Comparison of ENCODE assay signal across 8 mouse cellular contexts in genomic region chr10:37357304-37358060, GRCm38 (mm10).
DNase-seq lines count a peak whose midpoint lies in the region; ATAC-seq lines count a peak whose summit lies in the region.

No protein-coding gene starts in this region.

- no peaks in the 10 kb centered on the region for H3K27me3 ChIP-seq in heart, embryonic 14.5 days (ENCODE audit: control insufficient read depth, insufficient read depth, low read length)
- H3K27me3 ChIP-seq in heart, embryonic 12.5 days (replicated peaks): no peaks in the 10 kb centered on the region

- DNase-seq in cerebellum, adult 18-20 months: peak; percentile 11 to 16
- peak; percentile 14 to 65 for DNase-seq in frontal cortex, adult 2 months (ENCODE audit: extremely low spot score in 1 of 2, low spot score in 1 of 2)
- peak; percentile 54 to 67 for DNase-seq in left cerebral cortex, postnatal 25 days (ENCODE audit: low spot score in 2 of 2)
- peak; percentile 77 to 88 for DNase-seq in right cerebral cortex, postnatal 10 days (ENCODE audit: low spot score in 2 of 2)
- no peak for DNase-seq in thymus, postnatal 0 days (ENCODE audit: low spot score)

- H3K4me1 ChIP-seq in heart, embryonic 14.5 days (ENCODE audit: control insufficient read depth in 2 of 2, insufficient read depth in 2 of 2, low read length in 2 of 2): peaks cover 2 to 9% of the 10 kb centered on the region in 2 experiments; a peak in 2 of 4 replicates
- H3K4me1 ChIP-seq in heart, embryonic 12.5 days (replicated peaks): peaks cover 7% of the 10 kb centered on the region

- H3K9me3 ChIP-seq in heart, embryonic 14.5 days (ENCODE audit: control insufficient read depth, low read length): no peaks in the 10 kb centered on the region
- H3K9me3 ChIP-seq in heart, embryonic 12.5 days (replicated peaks): no peaks in the 10 kb centered on the region

- no peak overlapping the region for H3K4me2 ChIP-seq in heart, embryonic 14.5 days (ENCODE audit: low read length)
- H3K4me2 ChIP-seq in heart, embryonic 12.5 days: no peak overlapping the region

- H3K27ac ChIP-seq in heart, embryonic 14.5 days (replicated peaks in 1 of 2; ENCODE audit: control insufficient read depth in 1 of 2, insufficient read depth in 1 of 2, low read depth in 2 of 2, low read length in 2 of 2): peak overlapping the region; percentile 21 to 37; a peak in 1 of 4 replicates
- H3K27ac ChIP-seq in heart, embryonic 12.5 days (ENCODE audit: poor library complexity, severe bottlenecking): no peak overlapping the region

- H3K4me3 ChIP-seq in heart, embryonic 14.5 days (ENCODE audit: control insufficient read depth in 1 of 2, insufficient read depth in 1 of 2, low read depth in 1 of 2, low read length in 2 of 2): no peak overlapping the region
- no peak overlapping the region for H3K4me3 ChIP-seq in heart, embryonic 12.5 days

- WGBS in heart, embryonic 14.5 days: 59% methylated on average over 6 of the region's 6 CpGs
- WGBS in heart, embryonic 12.5 days: 63% methylated on average over 6 of the region's 6 CpGs

- H3K9ac ChIP-seq in heart, embryonic 14.5 days (ENCODE audit: low read length): no peak overlapping the region
- no peak overlapping the region for H3K9ac ChIP-seq in heart, embryonic 12.5 days

- ATAC-seq in heart, embryonic 14.5 days (ENCODE audit: insufficient number of reproducible peaks, insufficient read depth, low FRiP score, low read depth): no peak
- ATAC-seq in heart, embryonic 12.5 days (ENCODE audit: insufficient number of reproducible peaks, low FRiP score): no peak
- ATAC-seq in monocyte, adult 5-6 weeks (replicated peaks; ENCODE audit: insufficient number of reproducible peaks, low FRiP score, low TSS enrichment, poor library complexity, severe bottlenecking): no peak

- intact Hi-C loops in left cerebral cortex, postnatal 25 days (cut with DNase I): loop anchor here (5.0 kb wide), 1 partner anchor 215 kb away; no protein-coding TSS in a partner anchor

- H3K36me3 ChIP-seq in heart, embryonic 14.5 days (ENCODE audit: control insufficient read depth, insufficient read depth, low read length): no peaks in the 10 kb centered on the region
- no peaks in the 10 kb centered on the region for H3K36me3 ChIP-seq in heart, embryonic 12.5 days
